In genomic region chr5:92997428-92998120, GRCm38 (mm10) we compare ENCODE assay signal across 8 mouse cellular contexts. TPM values are rescaled to one million over a fixed set of nuclear protein-coding genes. Genes with fewer than 3 reads are reported as not detected.
DNase-seq lines count a peak whose midpoint lies in the region; ATAC-seq lines count a peak whose summit lies in the region.

No protein-coding gene starts in this region.

- ATAC-seq in midbrain, embryonic 14.5 days (ENCODE audit: low FRiP score, low TSS enrichment) = no peak
- ATAC-seq in midbrain, embryonic 13.5 days = no peak
- peak; percentile 66 for ATAC-seq in neural tube, embryonic 13.5 days (ENCODE audit: low read depth)

- H3K9ac ChIP-seq in midbrain, embryonic 14.5 days (replicated peaks; ENCODE audit: low read length) = no peak overlapping the region
- H3K9ac ChIP-seq in midbrain, embryonic 13.5 days (replicated peaks) = no peak overlapping the region
- no peak overlapping the region for H3K9ac ChIP-seq in neural tube, embryonic 13.5 days

- H3K27me3 ChIP-seq in midbrain, embryonic 14.5 days (ENCODE audit: control insufficient read depth, insufficient read depth, low read length) = no peaks in the 10 kb centered on the region
- H3K27me3 ChIP-seq in midbrain, embryonic 13.5 days = no peaks in the 10 kb centered on the region
- no peaks in the 10 kb centered on the region for H3K27me3 ChIP-seq in limb, embryonic 10.5 days (ENCODE audit: low read depth, poor library complexity, severe bottlenecking)
- no peaks in the 10 kb centered on the region for H3K27me3 ChIP-seq in neural tube, embryonic 13.5 days

- H3K4me1 ChIP-seq in midbrain, embryonic 14.5 days (ENCODE audit: control insufficient read depth, insufficient read depth, low read length) = no peaks in the 10 kb centered on the region
- H3K4me1 ChIP-seq in midbrain, embryonic 13.5 days (replicated peaks) = peaks cover 9% of the 10 kb centered on the region
- peaks cover 61% of the 10 kb centered on the region for H3K4me1 ChIP-seq in limb, embryonic 10.5 days
- peaks cover 13% of the 10 kb centered on the region for H3K4me1 ChIP-seq in neural tube, embryonic 13.5 days (replicated peaks)

- H3K36me3 ChIP-seq in midbrain, embryonic 14.5 days (ENCODE audit: control insufficient read depth, insufficient read depth, low read length) = no peaks in the 10 kb centered on the region
- no peaks in the 10 kb centered on the region for H3K36me3 ChIP-seq in midbrain, embryonic 13.5 days
- H3K36me3 ChIP-seq in limb, embryonic 10.5 days = no peaks in the 10 kb centered on the region
- no peaks in the 10 kb centered on the region for H3K36me3 ChIP-seq in neural tube, embryonic 13.5 days

- no peak overlapping the region for H3K4me3 ChIP-seq in midbrain, embryonic 14.5 days (replicated peaks; ENCODE audit: low read depth, low read length)
- H3K4me3 ChIP-seq in midbrain, embryonic 13.5 days (replicated peaks) = no peak overlapping the region
- H3K4me3 ChIP-seq in limb, embryonic 10.5 days = peak overlapping the region; percentile 31
- no peak overlapping the region for H3K4me3 ChIP-seq in neural tube, embryonic 13.5 days

- WGBS in midbrain, embryonic 14.5 days = 49% methylated on average over 5 of the region's 5 CpGs
- WGBS in midbrain, embryonic 13.5 days = 57% methylated on average over 5 of the region's 5 CpGs
- 11% methylated on average over 5 of the region's 5 CpGs for WGBS in limb, embryonic 10.5 days
- WGBS in neural tube, embryonic 13.5 days = 53% methylated on average over 5 of the region's 5 CpGs

- intact Hi-C loops in heart, postnatal 14 days (cut with DNase I) = no loop called here

- H3K4me2 ChIP-seq in midbrain, embryonic 14.5 days (ENCODE audit: low read length) = no peak overlapping the region
- no peak overlapping the region for H3K4me2 ChIP-seq in midbrain, embryonic 13.5 days (replicated peaks)
- no peak overlapping the region for H3K4me2 ChIP-seq in neural tube, embryonic 13.5 days

- no peaks in the 10 kb centered on the region for H3K9me3 ChIP-seq in midbrain, embryonic 14.5 days (ENCODE audit: control insufficient read depth, low read length)
- no peaks in the 10 kb centered on the region for H3K9me3 ChIP-seq in midbrain, embryonic 13.5 days
- no peaks in the 10 kb centered on the region for H3K9me3 ChIP-seq in limb, embryonic 10.5 days (replicated peaks)
- no peaks in the 10 kb centered on the region for H3K9me3 ChIP-seq in neural tube, embryonic 13.5 days

- peak; percentile 5 for DNase-seq in midbrain, embryonic 14.5 days
- peak; percentile 52 to 55 for DNase-seq in heart, postnatal 14 days
- DNase-seq in limb, embryonic 10.5 days (ENCODE audit: low spot score) = peak; percentile 84
- no peak for DNase-seq in right cerebral cortex, postnatal 36 days (ENCODE audit: low spot score in 2 of 2)
- DNase-seq in ovary, postnatal 14 days (ENCODE audit: low spot score) = no peak
- no peak for DNase-seq in c-Kit-positive CD71-positive TER-119-positive erythroid progenitor cells, embryonic 14.5 days (ENCODE audit: low spot score)

- no peak overlapping the region for H3K27ac ChIP-seq in midbrain, embryonic 14.5 days (replicated peaks; ENCODE audit: low read depth, low read length)
- no peak overlapping the region for H3K27ac ChIP-seq in midbrain, embryonic 13.5 days
- peak overlapping the region; percentile 93 for H3K27ac ChIP-seq in limb, embryonic 10.5 days
- peak overlapping the region; percentile 65 for H3K27ac ChIP-seq in neural tube, embryonic 13.5 days (replicated peaks)

RNA-seq across cellular contexts. Expression of gene Sowahb, which starts 47.2 kb away (rescaled TPM):
- polyA plus RNA-seq in midbrain, embryonic 14.5 days (2014; fragmentation: Nextera tagmentation; extraction: Ambion mirVana) = 0.09 TPM in 1 of 2 replicates, not detected in the other
- 0.06 TPM in 1 of 2 replicates, not detected in the other for polyA plus RNA-seq in midbrain, embryonic 13.5 days (2015; fragmentation: Nextera tagmentation; extraction: Ambion mirVana)
- not detected for total RNA-seq in heart, postnatal 14 days (2021)
- polyA plus RNA-seq in limb, embryonic 10.5 days (2016; fragmentation: Nextera tagmentation; extraction: Ambion mirVana) = 1.1 and 1.3 TPM in 2 replicates
- polyA plus RNA-seq in neural tube, embryonic 13.5 days (2015; fragmentation: Nextera tagmentation; extraction: Ambion mirVana) = not detected in 2 replicates

Comparison
In these comparisons a context has a peak if more than half of its experiments do, and no peak if none do; other contexts are left out.
1. DNase-seq: peak in midbrain, embryonic 14.5 days (single experiment), heart, postnatal 14 days (2 of 2) and limb, embryonic 10.5 days (single experiment); none in right cerebral cortex, postnatal 36 days (0 of 2), ovary, postnatal 14 days (single experiment) and c-Kit-positive CD71-positive TER-119-positive erythroid progenitor cells, embryonic 14.5 days (single experiment).
2. H3K27ac ChIP-seq: peak in limb, embryonic 10.5 days (single experiment) and neural tube, embryonic 13.5 days (single experiment); none in midbrain, embryonic 14.5 days (single experiment) and midbrain, embryonic 13.5 days (single experiment).